Comparison of ENCODE assay signal across 8 mouse cellular contexts in the genomic region with DNA sequence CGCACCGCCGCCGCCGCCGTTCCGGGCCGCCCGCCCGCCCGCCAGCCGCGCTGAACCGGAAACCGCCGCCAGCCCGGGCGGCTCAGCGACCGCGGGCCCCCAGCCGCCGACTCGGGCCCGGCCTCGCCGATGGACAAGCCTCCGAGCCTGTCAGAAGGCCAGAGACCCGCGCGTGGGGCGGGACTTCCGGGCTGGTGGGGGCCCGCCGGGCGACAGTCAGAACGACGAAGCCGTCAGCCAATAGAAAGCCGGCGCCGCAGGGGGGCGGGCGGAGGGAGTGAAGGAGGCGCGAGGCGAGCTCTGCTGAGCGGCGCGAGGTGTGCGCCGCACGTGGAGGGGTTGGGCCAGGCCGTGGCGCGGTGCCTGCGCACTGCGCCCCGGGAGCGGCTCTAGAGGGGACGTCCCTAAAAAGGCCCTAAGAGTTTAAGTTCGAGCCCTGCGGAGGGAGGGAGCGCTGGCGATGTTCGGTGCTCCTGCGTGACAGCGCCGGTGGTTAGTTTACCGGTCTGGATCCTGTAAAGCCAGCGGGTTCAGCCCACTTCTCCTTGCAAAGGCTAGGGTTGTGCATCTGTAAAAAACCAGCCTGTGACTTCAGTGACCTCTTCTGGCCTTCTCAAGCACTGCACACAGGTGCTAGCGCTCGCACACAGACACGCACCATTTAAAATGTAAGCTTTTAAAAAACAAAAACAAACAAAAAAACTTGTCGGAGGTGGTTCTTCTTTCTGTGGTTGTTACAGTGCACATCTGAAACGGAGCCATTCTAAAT. TPM values are rescaled to one million over a fixed set of nuclear protein-coding genes. Genes with fewer than 3 reads are reported as not detected.
DNase-seq lines count a peak whose midpoint lies in the region; ATAC-seq and TF ChIP-seq lines count a peak whose summit lies in the region.

A gene (minus strand): TSS at position 53 of the 769 bp plus-strand sequence.

- peak; percentile 98 for ATAC-seq in Patski
- ATAC-seq in hindbrain, embryonic 13.5 days (ENCODE audit: low FRiP score) = peak; percentile 98

- H3K36me3 ChIP-seq in hindbrain, embryonic 13.5 days = no peaks in the 10 kb centered on the region

- H3K4me1 ChIP-seq in hindbrain, embryonic 13.5 days (replicated peaks) = peaks cover 36% of the 10 kb centered on the region

- peak; percentile 56 for DNase-seq in Patski (ENCODE audit: low read depth, low spot score)
- DNase-seq in cerebellum, postnatal 14 days = peak; percentile 100
- peak; percentile 96 to 99 for DNase-seq in frontal cortex, postnatal 14 days (ENCODE audit: low spot score in 2 of 2)
- DNase-seq in layer of hippocampus, postnatal 25 days (ENCODE audit: extremely low spot score in 1 of 2, low spot score in 1 of 2) = peak; percentile 98 to 100
- peak; percentile 98 for DNase-seq in lung, postnatal 25 days (ENCODE audit: low spot score)
- DNase-seq in retina, embryonic 14.5 days (ENCODE audit: low spot score) = peak; percentile 98
- peak; percentile 100 for DNase-seq in thymus, postnatal 4 days

- peaks cover 7% of the 10 kb centered on the region for H3K27me3 ChIP-seq in Patski
- peaks cover 14% of the 10 kb centered on the region; the same call in 1 of the 2 replicates for H3K27me3 ChIP-seq in hindbrain, embryonic 13.5 days

- WGBS in hindbrain, embryonic 13.5 days = 3% methylated on average over 66 of the region's 76 CpGs

- H3K9me3 ChIP-seq in hindbrain, embryonic 13.5 days = no peaks in the 10 kb centered on the region

- H3K4me3 ChIP-seq in hindbrain, embryonic 13.5 days = peak within 1 kb of the TSS; percentile 94

- peak within 1 kb of the TSS; percentile 99 for H3K9ac ChIP-seq in hindbrain, embryonic 13.5 days

- CTCF ChIA-PET in Patski (lab: Charles Lee) = no interaction called here

- TF ChIP-seq CTCF in Patski (IDR thresholded peaks at IDR 0.05) = no peak

- peak within 1 kb of the TSS; percentile 88 for H3K4me2 ChIP-seq in hindbrain, embryonic 13.5 days

- in situ Hi-C loops in Patski (cut with MboI; ENCODE audit: low pct_unique_long_range_greater_than_20kb) = no loop called here

- POLR2A ChIA-PET in Patski (lab: Charles Lee) = no interaction called here

- H3K27ac ChIP-seq in hindbrain, embryonic 13.5 days = peak within 1 kb of the TSS; percentile 90

RNA-seq across cellular contexts. Expression of the gene that starts here (rescaled TPM):
- 55.0 TPM for polyA plus RNA-seq in Patski (2021)
- polyA plus RNA-seq in hindbrain, embryonic 13.5 days (2015; fragmentation: Nextera tagmentation; extraction: Ambion mirVana) = 75.1 and 77.5 TPM in 2 replicates
- total RNA-seq in layer of hippocampus, postnatal 25 days (2021) = 10 to 100 TPM; 66.7 to 79.9 TPM

Comparison
In these comparisons a context has a peak if more than half of its experiments do, and no peak if none do; other contexts are left out.
1. Peak in every context shown above with its lines: DNase-seq, ATAC-seq, H3K4me3 ChIP-seq and H3K27ac ChIP-seq.